9 mouse cellular contexts compared by ENCODE assay signal in the genomic region with DNA sequence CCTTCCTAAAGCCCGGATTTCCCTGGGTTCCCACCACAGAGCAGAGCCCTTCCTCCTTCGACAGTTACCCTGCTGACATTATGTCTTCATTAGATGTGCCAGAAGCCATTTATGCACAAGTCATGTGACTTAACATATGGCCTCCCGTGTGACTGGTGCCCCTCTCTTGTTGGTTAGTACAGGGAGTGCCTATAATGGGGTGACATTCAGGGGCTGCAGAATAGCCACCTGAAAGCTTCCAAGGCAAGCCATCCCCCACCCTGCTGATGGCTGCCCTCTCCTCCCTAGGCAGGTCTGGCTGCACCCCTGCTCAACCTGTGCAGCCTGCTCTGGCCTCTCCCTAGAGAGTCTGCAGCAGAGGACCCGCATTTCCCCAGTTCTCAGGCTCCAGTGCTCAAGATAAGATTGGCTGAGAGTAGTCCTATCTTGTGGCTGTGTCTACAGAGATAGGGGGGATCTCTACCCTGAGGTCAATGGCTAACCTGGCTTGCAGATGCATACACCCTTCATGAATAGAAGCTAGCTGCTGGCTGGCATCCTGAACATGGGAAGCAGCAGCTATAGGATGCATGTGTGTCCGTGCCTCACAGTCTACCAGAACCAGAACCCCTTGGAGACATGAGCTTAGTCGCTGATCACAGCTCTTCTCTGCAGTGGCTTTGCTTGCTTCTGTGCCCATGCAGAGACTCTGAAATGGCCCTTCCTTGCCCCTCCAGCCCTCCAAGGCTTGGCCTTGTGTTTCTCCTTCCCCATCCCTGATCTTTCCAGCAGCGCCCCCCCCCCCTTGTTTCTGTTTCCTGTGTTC. TPM values are rescaled to one million over a fixed set of nuclear protein-coding genes. Genes with fewer than 3 reads are reported as not detected.
A peak's percentile ranks its signal among the peaks of the same experiment; 100 is the strongest.
DNase-seq lines count a peak whose midpoint lies in the region; ATAC-seq and TF ChIP-seq lines count a peak whose summit lies in the region.
"Had no signal": no experiment of that assay in that cellular context is flagged by ENCODE, and none has a peak within 500 bp of the region (broad histone marks: within the 10 kb centered on the region; RNA-seq: fewer than 3 reads in every experiment).

No protein-coding gene starts in this region.

- TF ChIP-seq EP300 in heart, adult 2 months (IDR thresholded peaks at IDR 0.05; ENCODE audit: insufficient read depth, low read depth, low read length), result no peak
- TF ChIP-seq EP300 in liver, postnatal 0 days (IDR thresholded peaks at IDR 0.05; ENCODE audit: low read depth), result no peak

- no peak for ATAC-seq in forebrain, embryonic 16.5 days
- no peak for ATAC-seq in liver, postnatal 0 days

- H3K27ac ChIP-seq in heart, adult 2 months, result peak overlapping the region; percentile 99
- no peak overlapping the region for H3K27ac ChIP-seq in forebrain, embryonic 16.5 days (ENCODE audit: low read length)
- no peak overlapping the region for H3K27ac ChIP-seq in liver, postnatal 0 days (ENCODE audit: low read depth)

- DNase-seq in heart, adult 2 months, result no peak
- DNase-seq in heart, adult 9 months (ENCODE audit: low spot score in 2 of 2), result no peak
- no peak for DNase-seq in liver, postnatal 0 days
- no peak for DNase-seq in adrenal gland, postnatal 10 days
- DNase-seq in frontal cortex, postnatal 10 days (ENCODE audit: low spot score in 2 of 2), result no peak
- no peak for DNase-seq in adrenal gland, postnatal 4 days (ENCODE audit: low spot score in 2 of 2)

- H3K9ac ChIP-seq in heart, adult 2 months (ENCODE audit: low read depth, low read length), result peak overlapping the region; percentile 99
- no peak overlapping the region; the same call in 1 of the 2 replicates for H3K9ac ChIP-seq in forebrain, embryonic 16.5 days (replicated peaks; ENCODE audit: low read depth, low read length)
- no peak overlapping the region for H3K9ac ChIP-seq in liver, postnatal 0 days (replicated peaks)

- no peak for TF ChIP-seq POLR2A in heart, adult 2 months (IDR thresholded peaks at IDR 0.05; ENCODE audit: insufficient read depth, low read depth, low read length)

- H3K27me3 ChIP-seq in heart, adult 2 months (ENCODE audit: control insufficient read depth, insufficient read depth, low read length), result no peaks in the 10 kb centered on the region
- peaks cover 57% of the 10 kb centered on the region for H3K27me3 ChIP-seq in E14TG2a.4 (ENCODE audit: insufficient read depth, low read length)
- 0 out of 2 replicates have a peak, but pooled peaks cover 3% of the 10 kb centered on the region for H3K27me3 ChIP-seq in forebrain, embryonic 16.5 days (replicated peaks; ENCODE audit: control insufficient read depth, insufficient read depth, low read length)
- H3K27me3 ChIP-seq in liver, postnatal 0 days (ENCODE audit: insufficient read depth, low read length), result no peaks in the 10 kb centered on the region

- H3K9me3 ChIP-seq in E14TG2a.4 (ENCODE audit: low read length), result no peaks in the 10 kb centered on the region
- no peaks in the 10 kb centered on the region for H3K9me3 ChIP-seq in forebrain, embryonic 16.5 days (ENCODE audit: control insufficient read depth, low read length)
- H3K9me3 ChIP-seq in liver, postnatal 0 days (ENCODE audit: low read length), result no peaks in the 10 kb centered on the region

- WGBS in heart, adult 2 months, result 37% methylated on average over 7 of the region's 7 CpGs
- WGBS in forebrain, embryonic 16.5 days, result 41% methylated on average over 7 of the region's 7 CpGs
- WGBS in liver, postnatal 0 days (ENCODE audit: insufficient replicate concordance), result 38% methylated on average over 7 of the region's 7 CpGs

- peaks cover 3% of the 10 kb centered on the region for H3K36me3 ChIP-seq in heart, adult 2 months (ENCODE audit: control insufficient read depth, insufficient read depth, low read length)
- peaks cover 12% of the 10 kb centered on the region for H3K36me3 ChIP-seq in E14TG2a.4 (ENCODE audit: insufficient read depth, low read length)
- no peaks in the 10 kb centered on the region for H3K36me3 ChIP-seq in forebrain, embryonic 16.5 days (ENCODE audit: control insufficient read depth, insufficient read depth)
- H3K36me3 ChIP-seq in liver, postnatal 0 days (replicated peaks; ENCODE audit: insufficient read depth, low read length), result no peaks in the 10 kb centered on the region
- H3K36me3 ChIP-seq: G1E had no signal

- no peaks in the 10 kb centered on the region for H3K79me2 ChIP-seq in heart, adult 2 months (replicated peaks; ENCODE audit: control insufficient read depth, insufficient read depth, low read length)

- no peak for TF ChIP-seq CTCF in heart, adult 2 months (IDR thresholded peaks at IDR 0.05)
- TF ChIP-seq CTCF in E14TG2a.4 (conservative IDR thresholded peaks at IDR 0.05; ENCODE audit: low read length), result no peak
- no peak for TF ChIP-seq CTCF in liver, postnatal 0 days (IDR thresholded peaks at IDR 0.05; ENCODE audit: low read depth)

- peak overlapping the region; percentile 89 for H3K4me2 ChIP-seq in forebrain, embryonic 16.5 days (ENCODE audit: low read length)
- peak overlapping the region; percentile 80 for H3K4me2 ChIP-seq in liver, postnatal 0 days (ENCODE audit: low read depth, low read length)

- peaks cover 39% of the 10 kb centered on the region for H3K4me1 ChIP-seq in heart, adult 2 months (ENCODE audit: control insufficient read depth, insufficient read depth, low read length)
- H3K4me1 ChIP-seq in E14TG2a.4 (replicated peaks; ENCODE audit: low read depth, low read length), result peaks cover 88% of the 10 kb centered on the region
- H3K4me1 ChIP-seq in forebrain, embryonic 16.5 days (replicated peaks; ENCODE audit: control insufficient read depth, insufficient read depth, low read length), result peaks cover 25% of the 10 kb centered on the region
- peaks cover 33% of the 10 kb centered on the region for H3K4me1 ChIP-seq in liver, postnatal 0 days (ENCODE audit: insufficient read depth)

- intact Hi-C loops in heart, adult 2 months (cut with DNase I), result loop anchor here (2.0 kb wide), 1 partner anchor 139 kb away; a partner anchor contains a TSS

- H3K4me3 ChIP-seq in heart, adult 2 months, result peak overlapping the region; percentile 86
- peak overlapping the region; percentile 84 for H3K4me3 ChIP-seq in E14TG2a.4 (replicated peaks; ENCODE audit: low read length)
- peak overlapping the region; percentile 67; the same call in 1 of the 2 replicates for H3K4me3 ChIP-seq in forebrain, embryonic 16.5 days (replicated peaks; ENCODE audit: low read length)
- H3K4me3 ChIP-seq in liver, postnatal 0 days (ENCODE audit: low read depth, low read length), result peak overlapping the region; percentile 58

RNA-seq across cellular contexts. Expression of a gene that starts 1.3 kb away (rescaled TPM):
- total RNA-seq in heart, adult 2 months (2021), result 10 to 100 TPM in 1 of 2 experiments, 1 to 10 TPM in 1; 8.9 to 10.2 TPM
- polyA plus RNA-seq in heart, adult 2 months (2012; rRNA removed), result 6.8 and 7.5 TPM in 2 replicates
- 5.9 and 7.7 TPM in 2 replicates for polyA plus RNA-seq in forebrain, embryonic 16.5 days (2015; fragmentation: Nextera tagmentation; extraction: Ambion mirVana)
- 1.3 and 1.5 TPM in 2 replicates for polyA plus RNA-seq in liver, postnatal 0 days (2015; fragmentation: Nextera tagmentation; extraction: Ambion mirVana)
- 10 to 100 TPM in 1 of 2 experiments, 1 to 10 TPM in 1; 9.2 to 22.2 TPM for total RNA-seq in adrenal gland, postnatal 10 days (2021)
- 10 to 100 TPM; 18.2 to 21.0 TPM for total RNA-seq in adrenal gland, postnatal 4 days (2021)

RNA-seq across cellular contexts. Expression of a gene that starts 36.5 kb away (rescaled TPM):
- under 1 TPM; 0.68 to 0.94 TPM for total RNA-seq in heart, adult 2 months (2021)
- 1.1 and 1.8 TPM in 2 replicates for polyA plus RNA-seq in heart, adult 2 months (2012; rRNA removed)
- polyA plus RNA-seq in forebrain, embryonic 16.5 days (2015; fragmentation: Nextera tagmentation; extraction: Ambion mirVana), result 1.3 and 2.3 TPM in 2 replicates
- not detected in 2 replicates for polyA plus RNA-seq in liver, postnatal 0 days (2015; fragmentation: Nextera tagmentation; extraction: Ambion mirVana)
- total RNA-seq in adrenal gland, postnatal 10 days (2021), result 1 to 10 TPM; 2.7 to 3.5 TPM
- total RNA-seq in adrenal gland, postnatal 4 days (2021), result 1 to 10 TPM; 3.8 to 4.3 TPM
- total RNA-seq: G1E had no signal
- polyA plus RNA-seq: G1E had no signal

RNA-seq across cellular contexts. Expression of a gene that starts 36.8 kb away (rescaled TPM):
- 10 to 100 TPM; 18.9 to 20.6 TPM for total RNA-seq in heart, adult 2 months (2021)
- 12.7 and 13.3 TPM in 2 replicates for polyA plus RNA-seq in heart, adult 2 months (2012; rRNA removed)
- 3.6 and 4.6 TPM in 2 replicates for polyA plus RNA-seq in forebrain, embryonic 16.5 days (2015; fragmentation: Nextera tagmentation; extraction: Ambion mirVana)
- polyA plus RNA-seq in liver, postnatal 0 days (2015; fragmentation: Nextera tagmentation; extraction: Ambion mirVana), result 0.43 and 0.78 TPM in 2 replicates
- total RNA-seq in adrenal gland, postnatal 10 days (2021), result 1 to 10 TPM; 3.9 to 7.7 TPM
- total RNA-seq in adrenal gland, postnatal 4 days (2021), result 1 to 10 TPM; 4.5 to 5.6 TPM
- polyA plus RNA-seq: G1E had no signal
